Mouse (Mus musculus): ENCODE measurements around the gene Golga7b. TPM values are rescaled to one million over a fixed set of nuclear protein-coding genes. Genes with fewer than 3 reads are reported as not detected.
A peak's percentile ranks its signal among the peaks of the same experiment; 100 is the strongest.

The Golga7b gene
- total RNA-seq, 2 experiments from 2014 or later = 0.54 to 0.87 TPM

GRCm38 (mm10) chr19:42249976-42250914, 2.9 kb downstream of the Golga7b start:
- no peak for DNase-seq

- DNase-seq = no peak
These were observed 8.0 kb downstream of the Golga7b start for GRCm38 (mm10) chr19:42255438-42255783.

GRCm38 (mm10) chr19:42255784-42256610, 8.6 kb downstream of the Golga7b start:
- peak; percentile 29 to 66 for DNase-seq

GRCm38 (mm10) chr19:42256611-42257240, 9.4 kb downstream of the Golga7b start:
- DNase-seq = no peak

- DNase-seq = no peak
These were observed 9.9 kb downstream of the Golga7b start for GRCm38 (mm10) chr19:42257241-42257635.

- no peak for DNase-seq
These were observed 10.7 kb downstream of the Golga7b start for GRCm38 (mm10) chr19:42258031-42258430.

GRCm38 (mm10) chr19:42258596-42258995, 11.2 kb downstream of the Golga7b start:
- DNase-seq = no peak

- DNase-seq = no peak
These were observed 13.1 kb downstream of the Golga7b start for GRCm38 (mm10) chr19:42260486-42260885.

GRCm38 (mm10) chr19:42263524-42263923, 16.1 kb downstream of the Golga7b start:
- DNase-seq = no peak

- DNase-seq = peak; percentile 19 to 27
These were observed 21.0 kb downstream of the Golga7b start for GRCm38 (mm10) chr19:42268337-42268736.

GRCm38 (mm10) chr19:42270119-42270518, 22.7 kb downstream of the Golga7b start:
- no peak for DNase-seq

- DNase-seq = no peak
These were observed 23.8 kb downstream of the Golga7b start for GRCm38 (mm10) chr19:42271182-42271581.

GRCm38 (mm10) chr19:42272003-42272963, 24.9 kb downstream of the Golga7b start:
- peak; percentile 45 to 92 for DNase-seq

GRCm38 (mm10) chr19:42277288-42277687, 29.9 kb downstream of the Golga7b start:
- no peak for DNase-seq

- no peak for DNase-seq
These were observed 31.1 kb downstream of the Golga7b start for GRCm38 (mm10) chr19:42278461-42278860.

GRCm38 (mm10) chr19:42279611-42280010, 32.2 kb downstream of the Golga7b start:
- DNase-seq = no peak

- DNase-seq = no peak
These were observed 36.8 kb downstream of the Golga7b start for GRCm38 (mm10) chr19:42284178-42284577.

- DNase-seq = peak; percentile 33 to 59
These were observed 41.0 kb downstream of the Golga7b start for GRCm38 (mm10) chr19:42288361-42288760.

- DNase-seq = no peak
These were observed 43.7 kb downstream of the Golga7b start for GRCm38 (mm10) chr19:42290954-42291661.

GRCm38 (mm10) chr19:42292106-42292505, 44.7 kb downstream of the Golga7b start:
- no peak for DNase-seq

GRCm38 (mm10) chr19:42293216-42293615, 45.8 kb downstream of the Golga7b start:
- DNase-seq = no peak

Measured in heart, adult 18-20 months (tissue).